Mouse (Mus musculus) CH12.LX (cell line): ENCODE measurements around the gene Ubc.
"Not testable (repeated sequence)": the region's sequence is repeated elsewhere in the genome, so short reads cannot be mapped to it uniquely, and the experiment has no call there.

ENCODE experiments used
- CTCF ChIP-seq, 2 experiments: IDR thresholded peaks in 1 of 2; conservative IDR thresholded peaks in 1 of 2; 2 replicates each; pipeline ENCODE4 v1.5.1; 2011 to 2012; ENCODE audit warnings: low read depth in 2 of 2, low read length in 2 of 2, improper control_type of control experiment in 1 of 2, inconsistent platforms in 1 of 2, mild to moderate bottlenecking in 1 of 2, moderate library complexity in 1 of 2
- EP300 ChIP-seq: IDR thresholded peaks from 2 replicates; pipeline ENCODE4 v1.6.1; 2011; ENCODE audit warnings: low read length, improper control_type of control experiment
- ETS1 ChIP-seq: conservative IDR thresholded peaks from 2 replicates; pipeline ENCODE4 v1.6.1; 2012; ENCODE audit warnings: low read depth, mild to moderate bottlenecking, inconsistent platforms, low read length, improper control_type of control experiment, moderate library complexity
- GABPA ChIP-seq: IDR thresholded peaks from 2 replicates; pipeline ENCODE4 v1.6.1; 2012; ENCODE audit warnings: low read depth, low read length, improper control_type of control experiment, inconsistent platforms; ENCODE audit not compliant: insufficient replicate concordance
- HCFC1 ChIP-seq: IDR thresholded peaks from 2 replicates; pipeline ENCODE4 v1.6.1; 2012; ENCODE audit warnings: low read depth, mild to moderate bottlenecking, inconsistent platforms, low read length, improper control_type of control experiment
- POLR2A ChIP-seq: IDR thresholded peaks from 2 replicates; pipeline ENCODE4 v1.6.1; 2011; ENCODE audit warnings: low read depth, mild to moderate bottlenecking, improper control_type of control experiment, low read length
- POLR2AphosphoS2 ChIP-seq: IDR thresholded peaks from 2 replicates; pipeline ENCODE4 v1.6.1; 2011; ENCODE audit warnings: low read depth, low read length, improper control_type of control experiment
- USF2 ChIP-seq: conservative IDR thresholded peaks from 2 replicates; pipeline ENCODE4 v1.6.1; 2011; ENCODE audit warnings: low read depth, low read length, improper control_type of control experiment
- ZC3H11A ChIP-seq: IDR thresholded peaks from 2 replicates; pipeline ENCODE4 v1.6.1; 2012; ENCODE audit warnings: low read depth, mild to moderate bottlenecking, inconsistent platforms, low read length, improper control_type of control experiment
- ZMIZ1 ChIP-seq: IDR thresholded peaks from 2 replicates; pipeline ENCODE4 v1.6.1; 2012; ENCODE audit warnings: low read depth, mild to moderate bottlenecking, inconsistent platforms, low read length, improper control_type of control experiment
- ZNF384 ChIP-seq: IDR thresholded peaks from 2 replicates; pipeline ENCODE4 v1.6.1; 2012; ENCODE audit warnings: low read depth, low read length, improper control_type of control experiment, inconsistent platforms

- not testable (repeated sequence) for TF ChIP-seq USF2; ZNF384; POLR2A; CTCF (conservative IDR thresholded peaks at IDR 0.05 in 1 of 2, IDR thresholded peaks at IDR 0.05 in 1 of 2; ENCODE audit: low read depth in 2 of 2, low read length in 2 of 2); EP300; GABPA; POLR2AphosphoS2; ETS1; ZC3H11A; ZMIZ1; HCFC1
These were observed 42.3 kb upstream of the Ubc start for GRCm38 (mm10) chr5:125432324-125432723.
